Mouse (Mus musculus) CH12.LX (cell line): ENCODE measurements around the gene Babam1. TPM values are rescaled to one million over a fixed set of nuclear protein-coding genes. Genes with fewer than 3 reads are reported as not detected.
A peak's percentile ranks its signal among the peaks of the same experiment; 100 is the strongest.

Experiments
- DNase-seq: peaks from one replicate; pipeline ENCODE4 v3.0.0-alpha.2; 2013; ENCODE audit errors: extremely low read depth
- H3K27ac ChIP-seq: 2 replicates; pipeline ENCODE4 v1.5.1; 2012; ENCODE audit warnings: low read depth, mild to moderate bottlenecking, control low read depth, moderate library complexity; ENCODE audit not compliant: insufficient read depth
- H3K27me3 ChIP-seq: replicated peaks from 2 replicates; pipeline ENCODE3; 2012; ENCODE audit warnings: inconsistent platforms
- H3K36me3 ChIP-seq, 2 experiments: replicated peaks in 1 of 2; 2 replicates each; pipeline versions ENCODE3 to v1.6.1; 2012; ENCODE audit warnings: inconsistent platforms in 1 of 2, low read length in 1 of 2, mild to moderate bottlenecking in 1 of 2, mixed read lengths in 1 of 2, moderate library complexity in 1 of 2; ENCODE audit not compliant: control insufficient read depth in 1 of 2, insufficient read depth in 1 of 2
- H3K4me1 ChIP-seq, 2 experiments: 2 replicates each; pipeline ENCODE4 v1.6.1; 2012; ENCODE audit warnings: inconsistent platforms in 1 of 2, moderate library complexity in 1 of 2; ENCODE audit not compliant: insufficient read depth in 2 of 2, control insufficient read depth in 1 of 2
- H3K4me2 ChIP-seq: 2 replicates; pipeline ENCODE4 v1.6.1; 2012; ENCODE audit warnings: low read depth, mild to moderate bottlenecking, control low read depth; ENCODE audit not compliant: poor library complexity, insufficient read depth, severe bottlenecking
- H3K4me3 ChIP-seq, 3 experiments: fragments of 150-350 bp in 1 of 3; sonication (generic) in 1 of 3; replicated peaks in 1 of 3; 2 replicates each; pipeline versions ENCODE3 to v1.5.1; 2011 to 2012; ENCODE audit warnings: low read depth in 2 of 3, low read length in 2 of 3, mild to moderate bottlenecking in 2 of 3, moderate library complexity in 2 of 3, control low read depth in 1 of 3, improper control_type of control experiment in 1 of 3, inconsistent platforms in 1 of 3, mixed read lengths in 1 of 3; ENCODE audit not compliant: poor library complexity in 1 of 3
- H3K79me2 ChIP-seq: replicated peaks from 2 replicates; pipeline ENCODE4 v1.6.1; 2012; ENCODE audit warnings: mild to moderate bottlenecking, moderate library complexity; ENCODE audit not compliant: control insufficient read depth, poor library complexity, insufficient read depth, severe bottlenecking; ENCODE audit errors: extremely low read depth
- H3K9ac ChIP-seq: 2 replicates; pipeline ENCODE4 v1.6.1; 2012; ENCODE audit warnings: low read depth, mild to moderate bottlenecking, control low read depth, moderate library complexity; ENCODE audit not compliant: insufficient read depth
- H3K9me3 ChIP-seq: replicated peaks from 2 replicates; pipeline ENCODE3; 2012; ENCODE audit warnings: low read length, inconsistent platforms, mixed read lengths
- BHLHE40 ChIP-seq: IDR thresholded peaks from 2 replicates; pipeline ENCODE4 v1.6.1; 2011; ENCODE audit warnings: mild to moderate bottlenecking, low read depth, low read length, improper control_type of control experiment
- CHD1 ChIP-seq: IDR thresholded peaks from 2 replicates; pipeline ENCODE4 v1.6.1; 2012; ENCODE audit warnings: low read depth, low read length, improper control_type of control experiment, inconsistent platforms
- CHD2 ChIP-seq: IDR thresholded peaks from 2 replicates; pipeline ENCODE4 v1.6.1; 2011; ENCODE audit warnings: low read length, improper control_type of control experiment
- CTCF ChIP-seq, 2 experiments: IDR thresholded peaks in 1 of 2; conservative IDR thresholded peaks in 1 of 2; 2 replicates each; pipeline ENCODE4 v1.5.1; 2011 to 2012; ENCODE audit warnings: low read depth in 2 of 2, low read length in 2 of 2, improper control_type of control experiment in 1 of 2, inconsistent platforms in 1 of 2, mild to moderate bottlenecking in 1 of 2, moderate library complexity in 1 of 2
- ELF1 ChIP-seq: IDR thresholded peaks from 2 replicates; pipeline ENCODE4 v1.6.1; 2014; ENCODE audit warnings: low read depth, mild to moderate bottlenecking, inconsistent platforms, low read length, improper control_type of control experiment
- EP300 ChIP-seq: IDR thresholded peaks from 2 replicates; pipeline ENCODE4 v1.6.1; 2011; ENCODE audit warnings: low read length, improper control_type of control experiment
- ETS1 ChIP-seq: conservative IDR thresholded peaks from 2 replicates; pipeline ENCODE4 v1.6.1; 2012; ENCODE audit warnings: low read depth, mild to moderate bottlenecking, inconsistent platforms, low read length, improper control_type of control experiment, moderate library complexity
- HCFC1 ChIP-seq: IDR thresholded peaks from 2 replicates; pipeline ENCODE4 v1.6.1; 2012; ENCODE audit warnings: low read depth, mild to moderate bottlenecking, inconsistent platforms, low read length, improper control_type of control experiment
- JUN ChIP-seq: IDR thresholded peaks from 2 replicates; pipeline ENCODE4 v1.6.1; 2011; ENCODE audit warnings: low read depth, mild to moderate bottlenecking, low read length, improper control_type of control experiment, moderate library complexity; ENCODE audit not compliant: insufficient read depth
- JUND ChIP-seq: conservative IDR thresholded peaks from 2 replicates; pipeline ENCODE4 v1.6.1; 2011; ENCODE audit warnings: low read depth, low read length, improper control_type of control experiment
- KAT2A ChIP-seq: IDR thresholded peaks from 2 replicates; pipeline ENCODE4 v1.6.1; 2012; ENCODE audit warnings: low read length, improper control_type of control experiment, inconsistent platforms; ENCODE audit not compliant: insufficient replicate concordance
- MAFK ChIP-seq: IDR thresholded peaks from 2 replicates; pipeline ENCODE4 v1.6.1; 2011; ENCODE audit warnings: low read length, improper control_type of control experiment; ENCODE audit not compliant: insufficient replicate concordance
- MAZ ChIP-seq: IDR thresholded peaks from 2 replicates; pipeline ENCODE4 v1.6.1; 2012; ENCODE audit warnings: low read depth, mild to moderate bottlenecking, inconsistent platforms, low read length, improper control_type of control experiment, moderate library complexity
- MXI1 ChIP-seq: IDR thresholded peaks from 2 replicates; pipeline ENCODE4 v1.6.1; 2011; ENCODE audit warnings: mild to moderate bottlenecking, low read depth, low read length, improper control_type of control experiment
- MYC ChIP-seq: IDR thresholded peaks from 2 replicates; pipeline ENCODE4 v1.6.1; 2011; ENCODE audit warnings: low read depth, mild to moderate bottlenecking, improper control_type of control experiment, low read length
- NRF1 ChIP-seq: IDR thresholded peaks from 2 replicates; pipeline ENCODE4 v1.6.1; 2014; ENCODE audit warnings: low read depth, mild to moderate bottlenecking, inconsistent platforms, low read length, improper control_type of control experiment, moderate library complexity
- PAX5 ChIP-seq: IDR thresholded peaks from 2 replicates; pipeline ENCODE4 v1.6.1; 2012; ENCODE audit warnings: low read length, inconsistent platforms, mixed read lengths
- POLR2A ChIP-seq: IDR thresholded peaks from 2 replicates; pipeline ENCODE4 v1.6.1; 2011; ENCODE audit warnings: low read depth, mild to moderate bottlenecking, improper control_type of control experiment, low read length
- RAD21 ChIP-seq: IDR thresholded peaks from 2 replicates; pipeline ENCODE4 v1.6.1; 2011; ENCODE audit warnings: low read depth, mild to moderate bottlenecking, low read length, improper control_type of control experiment, moderate library complexity
- SIN3A ChIP-seq: IDR thresholded peaks from 2 replicates; pipeline ENCODE4 v1.6.1; 2012; ENCODE audit warnings: low read length, improper control_type of control experiment, inconsistent platforms
- TCF12 ChIP-seq: IDR thresholded peaks from 2 replicates; pipeline ENCODE4 v1.6.1; 2014; ENCODE audit warnings: low read depth, mild to moderate bottlenecking, inconsistent platforms, low read length, improper control_type of control experiment
- UBTF ChIP-seq: IDR thresholded peaks from 2 replicates; pipeline ENCODE4 v1.6.1; 2012; ENCODE audit warnings: low read depth, mild to moderate bottlenecking, inconsistent platforms, low read length, improper control_type of control experiment, moderate library complexity
- USF1 ChIP-seq: IDR thresholded peaks from 2 replicates; pipeline ENCODE4 v1.6.1; 2014; ENCODE audit warnings: low read depth, mild to moderate bottlenecking, inconsistent platforms, low read length, improper control_type of control experiment
- USF2 ChIP-seq: conservative IDR thresholded peaks from 2 replicates; pipeline ENCODE4 v1.6.1; 2011; ENCODE audit warnings: low read depth, low read length, improper control_type of control experiment
- ZMIZ1 ChIP-seq: IDR thresholded peaks from 2 replicates; pipeline ENCODE4 v1.6.1; 2012; ENCODE audit warnings: low read depth, mild to moderate bottlenecking, inconsistent platforms, low read length, improper control_type of control experiment
- dilution Hi-C: fragments of 300-500 bp; cut with MboI; formaldehyde crosslinking; loops from 2 replicates; pipeline ENCODE4 v1.14.3; 2020; ENCODE audit warnings: low sequenced_read_pairs; ENCODE audit not compliant: extremely low pct_unique_long_range_greater_than_20kb, extremely low pct_ligation_motif_present
- in situ Hi-C: fragments of 300-500 bp; cut with MboI; formaldehyde crosslinking; loops from 3 replicates; pipeline ENCODE4 v1.14.3; 2019; ENCODE audit warnings: low sequenced_read_pairs, low pct_ligation_motif_present, low pct_unique_long_range_greater_than_20kb, mixed read lengths
- polyA plus RNA-seq: library from polyadenylated mRNA; unstranded; fragments of >175 nt; gene quantifications from 2 replicates; pipeline ENCODE4 v1.2.1, GENCODE M21; 2012; ENCODE audit warnings: low read depth; ENCODE audit not compliant: insufficient read length
- total RNA-seq, 2 experiments: library from RNA; depleted of rRNA; stranded (reverse); fragments of 300-350 nt in 1 of 2; fragments of >200 nt in 1 of 2; gene quantifications; 2 replicates each; pipeline ENCODE4 v1.2.3; 2012 to 2014

Gene Babam1
- total and polyA plus RNA-seq, 3 experiments, result 56.7 to 137 (median 67.3) TPM

DNA sequence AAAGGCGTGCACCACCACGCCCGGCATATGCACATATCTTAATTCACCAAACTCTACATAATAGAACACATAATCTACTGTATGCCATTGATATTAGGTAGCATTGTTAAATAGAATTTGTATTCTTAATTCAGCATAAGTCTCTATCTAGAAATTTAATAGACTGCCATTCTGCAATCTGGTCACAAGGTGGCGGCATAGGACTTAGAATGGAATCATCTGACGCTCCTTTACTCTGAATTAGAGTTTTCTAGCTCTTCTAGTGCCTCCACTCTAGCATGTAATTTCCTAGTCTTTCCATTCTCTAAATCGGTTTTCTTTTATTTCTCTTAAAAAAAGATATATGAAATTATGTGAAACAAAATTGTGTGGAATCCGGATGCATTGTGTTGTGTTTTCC lies 44.7 kb downstream of the Babam1 start (continued):
- TF ChIP-seq ETS1, result no peak
- TF ChIP-seq UBTF, result no peak
- no peak for TF ChIP-seq MYC
- no peak; the same call in 1 of the 2 replicates for TF ChIP-seq HCFC1
- TF ChIP-seq MXI1, result no peak
- no peak for TF ChIP-seq MAZ
- TF ChIP-seq SIN3A, result no peak
- TF ChIP-seq, all 38 proteins: peak for 6

DNA sequence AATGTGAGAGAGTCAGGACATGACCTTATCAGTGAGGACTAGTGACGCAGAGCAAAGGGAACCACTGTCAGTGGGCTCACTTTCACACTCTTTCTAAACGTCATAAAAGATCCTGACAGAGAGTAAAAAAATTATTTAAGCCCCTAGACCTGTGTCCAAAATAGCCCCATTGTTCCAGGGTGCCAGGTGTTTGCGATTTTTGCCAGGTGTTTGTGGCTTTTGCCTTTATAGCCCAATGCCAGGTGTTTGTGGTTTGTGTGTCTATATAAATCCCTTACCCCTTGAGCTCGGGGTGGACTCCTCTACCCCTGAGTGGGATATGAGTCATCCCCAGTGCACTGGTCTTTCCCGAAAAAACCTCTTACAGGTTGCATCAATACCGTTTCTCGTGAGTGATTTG lies 48.4 kb downstream of the Babam1 start:
- H3K9ac ChIP-seq, result no peak overlapping the region
- no peak overlapping the region for H3K4me2 ChIP-seq
- peaks cover 0 to 3% of the 10 kb centered on the region in 2 experiments; a peak in 1 of 4 replicates for H3K4me1 ChIP-seq
- TF ChIP-seq TCF12, result 0 out of 2 replicates have a peak, but pooled peaks have one; percentile 19
- TF ChIP-seq JUN, result no peak
- no peaks in the 10 kb centered on the region for H3K36me3 ChIP-seq
- no peak for DNase-seq
- H3K27me3 ChIP-seq, result no peaks in the 10 kb centered on the region
- H3K79me2 ChIP-seq, result no peaks in the 10 kb centered on the region
- H3K27ac ChIP-seq, result no peak overlapping the region
- no peak overlapping the region for H3K4me3 ChIP-seq
- dilution Hi-C loops, result no loop called here
- in situ Hi-C loops, result loop anchor here (10.0 kb wide), 1 partner anchor 60 kb away; no protein-coding TSS in a partner anchor
- H3K9me3 ChIP-seq, result peaks cover 24% of the 10 kb centered on the region

DNA sequence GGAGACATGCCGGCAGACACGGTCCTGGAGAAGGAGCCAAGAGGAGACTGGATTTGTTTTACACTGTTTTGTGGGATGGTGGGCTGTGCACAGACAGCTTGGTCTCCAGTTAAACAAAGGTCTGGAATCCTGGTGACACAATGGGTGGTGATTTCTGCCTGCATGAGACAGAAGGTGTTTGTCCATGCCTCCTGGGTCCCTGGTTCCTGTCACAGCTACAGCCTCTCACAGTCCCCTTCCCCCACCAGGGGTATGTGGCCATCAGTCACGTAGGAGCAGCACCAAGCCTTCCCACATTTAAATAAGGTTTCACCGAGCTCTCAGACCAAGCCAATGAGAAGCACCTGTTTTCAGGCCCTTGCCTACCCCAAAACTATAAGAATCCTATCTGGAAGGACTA lies 54.7 kb downstream of the Babam1 start:
- Histone ChIP-seq H3K27me3 (no peaks in the 10 kb centered on the region), H3K27ac (no peak overlapping the region), H3K79me2 (no peaks in the 10 kb centered on the region), H3K4me3 (no peak overlapping the region), H3K4me1 (peaks cover 12 to 25% of the 10 kb centered on the region in 2 experiments), H3K9ac (no peak overlapping the region), H3K9me3 (peaks cover 18% of the 10 kb centered on the region), H3K36me3 (no peaks in the 10 kb centered on the region), H3K4me2 (no peak overlapping the region)
- dilution Hi-C loops, result no loop called here
- in situ Hi-C loops, result no loop called here
- TF ChIP-seq EP300, result no peak
- TF ChIP-seq CHD2, result peak; percentile 33; the same call in 1 of the 2 replicates
- DNase-seq, result no peak

DNA sequence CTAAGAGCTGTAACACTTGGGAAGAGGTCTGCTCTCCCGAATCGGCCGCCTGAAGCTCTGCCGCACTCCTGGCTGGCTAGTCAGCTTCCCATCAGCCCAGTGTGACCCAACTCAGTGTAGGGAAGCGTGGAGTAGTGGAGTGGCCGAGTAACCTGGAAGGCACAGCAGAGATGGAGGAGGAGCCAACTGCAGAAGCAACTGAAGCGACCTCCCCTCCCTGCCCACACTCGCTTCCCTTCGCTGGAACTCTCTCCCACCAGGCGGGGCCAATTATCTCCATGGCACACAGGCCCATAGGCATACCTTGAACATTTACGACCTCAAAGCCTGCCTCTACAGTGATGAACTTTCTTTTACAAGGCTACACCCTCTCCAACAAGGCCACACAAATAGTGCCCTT lies 55.1 kb downstream of the Babam1 start:
- Histone ChIP-seq H3K27me3 (no peaks in the 10 kb centered on the region), H3K9me3 (peaks cover 16% of the 10 kb centered on the region), H3K9ac (no peak overlapping the region), H3K4me3 (peak overlapping the region in 1 of 3 experiments; percentile 10), H3K4me2 (no peak overlapping the region; the same call in 1 of the 2 replicates), H3K4me1 (peaks cover 12 to 26% of the 10 kb centered on the region in 2 experiments), H3K36me3 (peaks cover 0 to 1% of the 10 kb centered on the region in 2 experiments), H3K27ac (peak overlapping the region; percentile 62; the same call in 1 of the 2 replicates), H3K79me2 (no peaks in the 10 kb centered on the region)
- DNase-seq, result no peak
- dilution Hi-C loops (no loop called here), in situ Hi-C loops (no loop called here)
- TF ChIP-seq RAD21, result no peak
- TF ChIP-seq USF2, result no peak
- TF ChIP-seq MAFK, result no peak
- no peak for TF ChIP-seq CTCF (conservative IDR thresholded peaks at IDR 0.05 in 1 of 2, IDR thresholded peaks at IDR 0.05 in 1 of 2; ENCODE audit: low read depth in 2 of 2, low read length in 2 of 2)
- TF ChIP-seq POLR2A, result no peak
- TF ChIP-seq ZMIZ1, result no peak
- TF ChIP-seq BHLHE40, result no peak
- no peak for TF ChIP-seq NRF1
- no peak for TF ChIP-seq ETS1
- no peak for TF ChIP-seq MXI1
- no peak for TF ChIP-seq USF1
- no peak for TF ChIP-seq PAX5
- no peak for TF ChIP-seq JUND
- no peak for TF ChIP-seq KAT2A
- no peak for TF ChIP-seq HCFC1
- no peak for TF ChIP-seq ELF1
- no peak for TF ChIP-seq CHD1
